Mouse (Mus musculus): ENCODE data around the gene Unc13d.

DNA sequence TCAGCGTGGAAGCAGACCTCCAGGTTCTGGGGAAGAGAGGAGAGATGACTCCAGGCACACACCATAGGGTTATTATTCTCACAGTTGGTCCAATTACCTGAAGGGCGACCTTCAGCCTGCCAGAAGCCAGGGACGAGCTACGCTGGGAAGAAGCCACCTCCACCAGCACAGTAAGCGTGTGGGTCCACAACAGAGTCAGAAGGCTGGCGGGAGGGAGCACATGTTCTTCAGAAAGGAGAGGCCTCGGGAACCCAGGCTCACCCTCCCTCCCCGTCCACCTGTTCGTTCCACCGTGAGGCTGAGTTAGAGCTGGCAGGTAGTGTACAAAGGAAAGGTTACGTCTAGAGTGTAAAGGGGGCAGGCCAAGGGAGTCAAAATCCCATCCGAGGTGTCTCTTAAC, 12.4 kb downstream of the Unc13d start:
- TF ChIP-seq CTCF (IDR thresholded peaks at IDR 0.05; ENCODE audit: low read depth) (no peak), EP300 (optimal IDR thresholded peaks at IDR 0.05) (no peak)

Measured in stomach, postnatal 0 days (tissue).